ENCODE assay signal across 14 mouse cellular contexts in the genomic region with DNA sequence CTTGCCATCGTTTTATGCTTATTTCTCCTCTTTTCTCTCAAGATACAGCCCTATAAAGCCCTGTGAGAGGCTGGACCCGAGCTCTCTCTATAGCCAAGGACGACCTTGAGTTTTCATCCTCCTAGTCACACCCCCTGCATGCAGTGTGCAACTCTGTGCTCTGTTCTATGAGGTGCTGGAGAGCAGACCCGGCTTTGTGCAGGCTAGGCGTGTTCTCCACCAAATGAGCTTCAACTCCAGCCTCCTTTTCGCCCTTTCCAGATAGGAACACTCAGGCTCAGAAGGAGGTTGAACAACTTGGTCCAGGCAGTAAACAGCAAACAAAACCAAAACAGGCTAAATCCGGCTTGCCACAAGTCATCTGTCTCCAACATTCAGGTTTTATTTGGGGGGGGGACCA.
DNase-seq lines count a peak whose midpoint lies in the region; ATAC-seq lines count a peak whose summit lies in the region.
"Had no signal": no experiment of that assay in that cellular context is flagged by ENCODE, and none has a peak within 500 bp of the region (broad histone marks: within the 10 kb centered on the region; RNA-seq: fewer than 3 reads in every experiment).

No protein-coding gene starts in this region.

- no peak overlapping the region for H3K4me3 ChIP-seq in intestine, embryonic 15.5 days (replicated peaks)
- H3K4me3 ChIP-seq in intestine, embryonic 16.5 days (ENCODE audit: low read length), result no peak overlapping the region
- no peak overlapping the region for H3K4me3 ChIP-seq in limb, embryonic 10.5 days
- H3K4me3 ChIP-seq: embryonic facial prominence, embryonic 10.5 days; heart, embryonic 12.5 days had no signal

- H3K9me3 ChIP-seq in intestine, embryonic 15.5 days, result no peaks in the 10 kb centered on the region
- H3K9me3 ChIP-seq in intestine, embryonic 16.5 days (ENCODE audit: control insufficient read depth, low read length), result no peaks in the 10 kb centered on the region
- no peaks in the 10 kb centered on the region for H3K9me3 ChIP-seq in limb, embryonic 10.5 days (replicated peaks)
- H3K9me3 ChIP-seq: embryonic facial prominence, embryonic 10.5 days; heart, embryonic 12.5 days had no signal

- H3K27me3 ChIP-seq in intestine, embryonic 15.5 days (replicated peaks), result no peaks in the 10 kb centered on the region
- no peaks in the 10 kb centered on the region for H3K27me3 ChIP-seq in intestine, embryonic 16.5 days (replicated peaks; ENCODE audit: control insufficient read depth, insufficient read depth, low read length)
- 0 out of 2 replicates have a peak, but pooled peaks cover 6% of the 10 kb centered on the region for H3K27me3 ChIP-seq in limb, embryonic 10.5 days (ENCODE audit: low read depth, poor library complexity, severe bottlenecking)
- H3K27me3 ChIP-seq: heart, embryonic 12.5 days had no signal

- H3K4me1 ChIP-seq in intestine, embryonic 15.5 days (replicated peaks), result no peaks in the 10 kb centered on the region
- H3K4me1 ChIP-seq in intestine, embryonic 16.5 days (ENCODE audit: control insufficient read depth, insufficient read depth, low read length), result no peaks in the 10 kb centered on the region
- peaks cover 28% of the 10 kb centered on the region for H3K4me1 ChIP-seq in limb, embryonic 10.5 days

- DNase-seq in adrenal gland, adult 2 months, result peak; percentile 36
- DNase-seq in adrenal gland, postnatal 25 days, result no peak
- peak; percentile 23 for DNase-seq in ES-CJ7 (ENCODE audit: low read depth, low spot score)
- no peak for DNase-seq in limb, embryonic 10.5 days (ENCODE audit: low spot score)
- no peak for DNase-seq in retina, embryonic 14.5 days (ENCODE audit: low spot score)
- DNase-seq: cerebellum, adult 9-11 months; gastrocnemius, postnatal 10 days; kidney, postnatal 25 days had no signal

- WGBS in intestine, embryonic 15.5 days, result 66% methylated on average over 7 of the region's 7 CpGs
- WGBS in intestine, embryonic 16.5 days, result 69% methylated on average over 7 of the region's 7 CpGs
- 79% methylated on average over 7 of the region's 7 CpGs for WGBS in limb, embryonic 10.5 days

- H3K27ac ChIP-seq in intestine, embryonic 15.5 days, result no peak overlapping the region
- no peak overlapping the region for H3K27ac ChIP-seq in intestine, embryonic 16.5 days (ENCODE audit: low read length)
- H3K27ac ChIP-seq in limb, embryonic 10.5 days, result 0 out of 2 replicates have a peak overlapping the region, but pooled peaks have one; percentile 7
- H3K27ac ChIP-seq: embryonic facial prominence, embryonic 10.5 days had no signal

- no peak overlapping the region for H3K9ac ChIP-seq in intestine, embryonic 15.5 days
- H3K9ac ChIP-seq in intestine, embryonic 16.5 days (ENCODE audit: low read depth, low read length), result no peak overlapping the region
- H3K9ac ChIP-seq: heart, embryonic 12.5 days had no signal

- ATAC-seq in intestine, embryonic 15.5 days, result peak; percentile 43; the same call in 1 of the 2 replicates
- no peak for ATAC-seq in intestine, embryonic 16.5 days
- ATAC-seq in activated CD4-positive, CD25-positive, alpha-beta regulatory T cell, adult 4 months, result no peak

- H3K36me3 ChIP-seq in intestine, embryonic 15.5 days, result no peaks in the 10 kb centered on the region
- no peaks in the 10 kb centered on the region for H3K36me3 ChIP-seq in intestine, embryonic 16.5 days (ENCODE audit: control insufficient read depth, insufficient read depth, low read length)
- H3K36me3 ChIP-seq in limb, embryonic 10.5 days, result no peaks in the 10 kb centered on the region
- H3K36me3 ChIP-seq: embryonic facial prominence, embryonic 10.5 days; heart, embryonic 12.5 days had no signal

- no peak overlapping the region for H3K4me2 ChIP-seq in intestine, embryonic 15.5 days (replicated peaks)
- no peak overlapping the region for H3K4me2 ChIP-seq in intestine, embryonic 16.5 days (ENCODE audit: low read depth, low read length)
- H3K4me2 ChIP-seq: heart, embryonic 12.5 days; liver, embryonic 11.5 days had no signal

Comparison
In these comparisons a context has a peak if more than half of its experiments do, and no peak if none do; other contexts are left out.
1. DNase-seq: peak in adrenal gland, adult 2 months (single experiment) and ES-CJ7 (single experiment); none in adrenal gland, postnatal 25 days (single experiment), limb, embryonic 10.5 days (single experiment) and retina, embryonic 14.5 days (single experiment).